ENCODE assay signal across 13 mouse cellular contexts in genomic region chr6:149439140-149439539, GRCm38 (mm10). TPM values are rescaled to one million over a fixed set of nuclear protein-coding genes. Genes with fewer than 3 reads are reported as not detected.
DNase-seq lines count a peak whose midpoint lies in the region; ATAC-seq and TF ChIP-seq lines count a peak whose summit lies in the region.
"Had no signal": no experiment of that assay in that cellular context is flagged by ENCODE, and none has a peak within 500 bp of the region (broad histone marks: within the 10 kb centered on the region; RNA-seq: fewer than 3 reads in every experiment).

No protein-coding gene starts in this region.

- 0 out of 2 replicates have a peak, but pooled peaks cover 3% of the 10 kb centered on the region for H3K9me3 ChIP-seq in hindbrain, embryonic 16.5 days (ENCODE audit: control insufficient read depth, low read length)

- H3K36me3 ChIP-seq in kidney, adult 2 months (ENCODE audit: control insufficient read depth, insufficient read depth, low read length): no peaks in the 10 kb centered on the region
- H3K36me3 ChIP-seq in hindbrain, embryonic 16.5 days (ENCODE audit: control insufficient read depth, insufficient read depth, low read length): no peaks in the 10 kb centered on the region

- no peak overlapping the region for H3K9ac ChIP-seq in hindbrain, embryonic 16.5 days (ENCODE audit: low read depth, low read length)
- H3K9ac ChIP-seq: hindbrain, embryonic 15.5 days had no signal

- peak; percentile 57 for ATAC-seq in CD4-positive, CD25-positive, alpha-beta regulatory T cell, adult 4 months
- no peak for ATAC-seq in hindbrain, embryonic 16.5 days

- no peak overlapping the region for H3K27ac ChIP-seq in kidney, adult 2 months (ENCODE audit: insufficient read depth, low read depth, low read length)
- no peak overlapping the region for H3K27ac ChIP-seq in hindbrain, embryonic 16.5 days (ENCODE audit: low read depth, low read length)
- H3K27ac ChIP-seq: hindbrain, embryonic 15.5 days had no signal

- H3K4me2 ChIP-seq in hindbrain, embryonic 16.5 days (ENCODE audit: low read length): no peak overlapping the region
- H3K4me2 ChIP-seq: heart, embryonic 11.5 days; hindbrain, embryonic 15.5 days had no signal

- 0 out of 2 replicates have a peak, but pooled peaks have one; percentile 16 for TF ChIP-seq CTCF in kidney, adult 2 months (conservative IDR thresholded peaks at IDR 0.05; ENCODE audit: insufficient read depth, insufficient read length, low read depth, low read length)

- H3K4me1 ChIP-seq in kidney, adult 2 months (ENCODE audit: control insufficient read depth, insufficient read depth, low read length): no peaks in the 10 kb centered on the region
- H3K4me1 ChIP-seq in hindbrain, embryonic 16.5 days (ENCODE audit: control insufficient read depth, insufficient read depth, low read depth, low read length): no peaks in the 10 kb centered on the region
- H3K4me1 ChIP-seq: hindbrain, embryonic 15.5 days had no signal

- no peaks in the 10 kb centered on the region for H3K27me3 ChIP-seq in kidney, adult 2 months (replicated peaks; ENCODE audit: control insufficient read depth, insufficient read depth, low read length)
- H3K27me3 ChIP-seq in hindbrain, embryonic 16.5 days (replicated peaks; ENCODE audit: control insufficient read depth, insufficient read depth, low read length): no peaks in the 10 kb centered on the region
- H3K27me3 ChIP-seq: hindbrain, embryonic 15.5 days had no signal

- no peak for TF ChIP-seq POLR2A in kidney, adult 2 months (IDR thresholded peaks at IDR 0.05; ENCODE audit: low read depth, low read length)

- DNase-seq in kidney, adult 2 months: peak; percentile 8
- no peak for DNase-seq in kidney, postnatal 10 days
- peak; percentile 59 for DNase-seq in 3T3-L1 (ENCODE audit: low read depth, low spot score)
- peak; percentile 14 for DNase-seq in c-Kit-positive CD71-positive TER-119-negative erythroid progenitor cells, embryonic 14.5 days (ENCODE audit: low read depth)
- no peak for DNase-seq in urinary bladder, adult 18-20 months (ENCODE audit: low spot score in 2 of 2)
- no peak for DNase-seq in cerebellum, adult 11 months
- DNase-seq: adrenal gland, postnatal 25 days; cerebellum, adult 9-11 months; thymus, postnatal 4 days had no signal

- 78% methylated on average over 1 of the region's 1 CpGs for WGBS in kidney, adult 2 months
- 100% methylated on average over 1 of the region's 1 CpGs for WGBS in hindbrain, embryonic 16.5 days

- no peak overlapping the region for H3K4me3 ChIP-seq in kidney, adult 2 months (ENCODE audit: insufficient read depth, low read depth, low read length)
- H3K4me3 ChIP-seq in hindbrain, embryonic 16.5 days (ENCODE audit: low read length): no peak overlapping the region
- H3K4me3 ChIP-seq: hindbrain, embryonic 15.5 days had no signal

RNA-seq across cellular contexts. Expression of gene Bicd1, which starts 30.5 kb away (rescaled TPM):
- 2.4 and 2.9 TPM in 2 replicates for polyA plus RNA-seq in kidney, adult 2 months (2012; rRNA removed)
- 10 to 100 TPM; 20.1 to 21.6 TPM for polyA plus RNA-seq in CD4-positive, CD25-positive, alpha-beta regulatory T cell, adult 4 months (2017; shearing (Covaris generic))
- 44.2 and 45.3 TPM in 2 replicates for polyA plus RNA-seq in hindbrain, embryonic 16.5 days (2015; fragmentation: Nextera tagmentation; extraction: Ambion mirVana)

Comparison
In these comparisons a context has a peak if more than half of its experiments do, and no peak if none do; other contexts are left out.
1. DNase-seq: peak in kidney, adult 2 months (single experiment), 3T3-L1 (single experiment) and c-Kit-positive CD71-positive TER-119-negative erythroid progenitor cells, embryonic 14.5 days (single experiment); none in kidney, postnatal 10 days (single experiment), urinary bladder, adult 18-20 months (0 of 2) and cerebellum, adult 11 months (single experiment).